Mouse (Mus musculus): ENCODE data around the gene 4930503B20Rik.

The 4930503B20Rik gene

DNA sequence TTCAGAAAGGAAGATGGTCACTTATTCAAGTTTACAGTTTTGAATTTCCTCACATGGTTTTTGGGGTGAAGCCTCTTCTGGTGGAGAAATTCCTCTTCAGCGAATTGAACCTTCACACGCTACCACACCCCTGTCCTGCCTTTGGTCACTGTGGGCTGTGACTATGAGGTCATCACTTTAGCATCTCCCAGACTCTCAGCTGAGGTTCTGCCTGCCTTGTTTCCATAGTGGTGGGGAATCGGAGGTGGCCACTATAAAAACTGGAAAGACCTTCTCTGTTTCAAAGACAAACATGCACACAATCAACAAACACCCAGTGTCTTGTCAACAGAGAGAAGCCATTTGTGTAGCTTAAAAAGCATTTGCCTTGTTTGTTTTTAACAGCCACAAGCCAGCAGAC lies at the start of gene 4930503B20Rik:
4930503B20Rik (minus strand) TSS at position 101 of the 400 bp plus-strand sequence.
- DNase-seq (ENCODE audit: low read depth, low spot score), result no peak

DNA sequence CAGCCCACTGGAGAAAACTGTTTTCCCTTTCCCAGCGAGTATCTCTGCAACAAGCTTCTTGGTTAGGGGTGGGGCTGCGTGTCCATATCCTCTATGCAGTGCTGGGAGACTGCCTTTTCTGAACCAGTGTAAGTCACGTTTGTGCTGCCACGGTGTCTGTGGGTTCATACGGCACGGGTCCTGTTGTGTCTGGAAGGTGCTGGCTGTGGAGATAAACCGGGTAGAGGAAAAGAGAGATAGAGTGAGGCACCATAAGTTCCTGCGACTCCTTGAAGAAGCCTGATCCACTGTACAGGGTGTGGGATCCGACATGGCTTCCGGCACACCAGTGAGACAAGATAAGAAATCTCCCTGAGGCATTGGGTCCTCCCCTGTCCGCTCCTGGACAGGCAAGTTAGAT lies 48.9 kb upstream of the 4930503B20Rik start:
- no peak for DNase-seq (ENCODE audit: low read depth, low spot score)

DNA sequence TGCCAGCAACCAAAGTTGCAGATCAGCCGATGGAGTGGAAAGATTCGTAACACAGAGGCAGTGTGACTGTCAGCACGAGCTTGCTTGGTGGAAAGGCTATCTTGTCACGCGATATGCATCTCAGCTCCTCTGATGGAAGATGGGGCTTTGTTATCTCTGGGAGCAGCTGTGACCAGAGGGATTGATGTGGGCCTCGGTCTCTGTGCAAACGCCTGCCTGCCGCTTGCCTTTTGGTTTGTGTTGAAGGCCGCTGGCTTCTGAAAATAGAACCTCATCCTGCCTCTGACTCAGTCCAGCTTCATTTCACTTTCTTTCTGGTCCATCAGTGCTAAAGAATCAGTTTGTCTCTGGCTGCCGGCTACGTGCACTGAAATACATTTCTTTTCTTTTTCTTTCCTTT lies 47.9 kb upstream of the 4930503B20Rik start:
- DNase-seq (ENCODE audit: low read depth, low spot score), result no peak

DNA sequence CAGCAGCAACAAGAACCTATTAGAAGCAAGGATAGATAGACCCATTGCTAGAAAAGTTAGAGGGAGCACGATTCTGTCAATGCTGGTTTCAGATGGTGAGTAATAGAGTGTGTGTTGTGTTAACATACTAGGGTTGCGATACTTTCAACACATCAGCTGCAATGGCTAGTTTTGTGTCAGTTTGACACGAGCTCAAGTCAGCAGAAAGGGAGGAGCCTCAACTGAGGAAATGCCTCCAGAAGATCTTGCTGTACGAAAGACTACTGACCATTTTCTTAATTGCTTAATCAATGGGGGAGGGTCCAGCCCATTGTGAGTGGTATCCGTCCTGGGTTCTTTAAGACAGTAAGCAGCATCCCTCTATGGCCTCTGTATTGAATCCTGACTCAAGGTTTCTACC lies 41.4 kb upstream of the 4930503B20Rik start:
- no peak for DNase-seq (ENCODE audit: low read depth, low spot score)

DNA sequence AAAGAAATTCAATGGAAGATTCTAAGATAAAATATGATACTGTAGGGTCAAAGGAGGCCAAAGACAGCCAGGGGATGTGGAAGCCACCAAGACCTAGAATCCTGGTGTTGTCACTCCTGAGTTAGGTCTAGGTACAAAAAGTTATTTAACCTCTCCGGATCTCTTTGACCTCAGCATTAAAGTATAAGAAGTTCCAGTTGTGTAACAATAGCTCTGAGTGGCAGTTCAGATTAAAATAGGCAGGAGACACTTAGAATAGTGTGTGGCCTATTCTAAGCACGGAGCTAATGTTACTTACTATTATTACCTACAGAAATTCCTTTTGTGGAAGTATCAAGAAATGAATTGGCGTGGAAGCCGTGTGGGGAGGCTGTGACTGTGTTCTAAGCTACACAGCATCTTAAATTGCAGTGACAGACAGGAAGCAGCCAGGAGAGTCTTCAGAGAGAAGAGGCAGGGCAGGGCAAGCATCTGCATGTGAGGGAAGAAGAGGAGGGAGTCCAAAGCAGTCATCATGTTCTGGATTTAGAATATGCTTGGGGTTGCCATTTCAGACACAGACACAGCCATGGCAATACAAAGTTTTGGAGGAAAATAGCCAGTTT lies 36.1 kb upstream of the 4930503B20Rik start:
- no peak for DNase-seq (ENCODE audit: low read depth, low spot score)

DNA sequence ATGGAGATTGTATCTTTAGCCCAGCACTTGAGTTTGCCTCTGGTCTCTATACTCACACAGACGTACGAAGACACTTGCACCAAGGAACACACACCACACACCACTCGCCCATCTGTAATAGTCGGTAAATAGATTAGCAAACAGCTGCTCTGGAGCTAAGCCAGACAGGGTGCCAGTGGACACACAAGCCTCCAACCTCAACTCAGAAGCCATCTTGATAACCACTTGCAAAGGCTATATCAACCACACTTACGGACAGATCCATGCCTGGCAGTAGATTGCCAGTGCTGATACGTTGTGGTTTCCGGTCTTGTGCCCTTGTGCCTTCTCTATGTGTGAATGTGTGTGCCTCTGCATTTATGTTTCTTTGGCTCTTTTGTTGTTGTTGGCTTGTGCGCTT lies 35.3 kb upstream of the 4930503B20Rik start:
- no peak for DNase-seq (ENCODE audit: low read depth, low spot score)

DNA sequence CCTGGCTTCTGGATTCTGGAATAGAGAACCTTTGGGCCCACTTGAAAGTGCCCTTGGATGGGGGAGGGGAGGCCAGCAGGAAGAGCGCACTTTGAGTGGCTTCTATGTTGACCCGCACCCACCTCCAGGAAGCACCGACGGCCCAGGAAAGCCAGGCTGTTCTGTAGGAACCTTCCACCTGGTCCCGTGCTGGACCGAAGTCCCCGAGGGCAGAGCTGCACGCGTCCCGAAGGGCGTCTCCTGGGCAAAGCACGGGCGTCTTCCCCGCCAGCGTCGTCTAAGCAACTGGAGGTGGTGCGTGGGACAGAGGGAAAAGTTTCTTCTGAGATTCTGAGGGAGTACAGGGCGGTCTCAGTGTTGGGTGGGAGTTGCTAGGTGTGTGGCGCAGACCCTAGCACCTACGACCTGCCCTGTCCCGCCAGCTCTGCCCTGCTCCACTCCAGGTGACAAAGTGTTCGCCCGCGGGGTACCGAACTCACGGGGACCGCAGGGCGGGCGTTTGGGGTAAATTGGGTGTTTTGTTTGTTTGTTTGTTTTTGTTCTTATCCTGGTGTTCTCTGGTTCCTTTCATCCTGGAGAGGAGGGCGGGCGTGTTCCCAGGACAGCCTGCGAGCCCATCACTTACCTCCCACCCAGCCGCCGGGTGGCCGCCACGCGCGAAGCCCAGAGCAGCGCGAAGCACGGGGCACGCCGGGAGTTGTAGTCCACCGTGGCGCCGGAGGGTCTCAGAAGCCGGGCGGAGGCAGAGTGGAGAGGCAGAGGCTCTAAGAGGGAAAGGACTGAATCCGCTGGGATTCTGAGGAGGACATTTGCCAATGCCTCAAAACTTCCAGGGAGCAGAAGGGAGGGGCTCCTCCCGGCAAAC lies 33.9 kb upstream of the 4930503B20Rik start, which contains the start of gene Samd13:
Samd13 (minus strand) TSS at position 782 of the 865 bp plus-strand sequence.
- DNase-seq (ENCODE audit: low read depth, low spot score), result peak; percentile 71

DNA sequence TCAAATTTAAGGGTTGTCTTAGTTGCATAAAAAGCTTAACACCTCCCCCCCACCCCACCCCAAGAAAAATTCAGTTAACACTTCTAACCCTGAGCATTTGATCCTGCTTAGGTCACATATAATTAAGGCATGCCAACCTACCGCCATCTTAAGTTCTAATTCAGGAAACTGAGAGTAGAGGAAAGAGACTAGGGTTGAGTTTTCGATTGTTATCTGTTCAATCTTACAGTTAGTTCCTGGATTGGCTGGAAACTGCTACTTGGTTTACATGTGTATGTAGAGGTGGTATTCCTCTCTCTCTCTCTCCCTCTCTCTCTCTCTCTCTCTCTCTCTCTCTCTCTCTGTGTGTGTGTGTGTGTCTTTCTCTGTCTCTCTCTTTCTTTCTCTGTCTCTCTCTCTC lies 32.0 kb upstream of the 4930503B20Rik start:
- no peak for DNase-seq (ENCODE audit: low read depth, low spot score)

DNA sequence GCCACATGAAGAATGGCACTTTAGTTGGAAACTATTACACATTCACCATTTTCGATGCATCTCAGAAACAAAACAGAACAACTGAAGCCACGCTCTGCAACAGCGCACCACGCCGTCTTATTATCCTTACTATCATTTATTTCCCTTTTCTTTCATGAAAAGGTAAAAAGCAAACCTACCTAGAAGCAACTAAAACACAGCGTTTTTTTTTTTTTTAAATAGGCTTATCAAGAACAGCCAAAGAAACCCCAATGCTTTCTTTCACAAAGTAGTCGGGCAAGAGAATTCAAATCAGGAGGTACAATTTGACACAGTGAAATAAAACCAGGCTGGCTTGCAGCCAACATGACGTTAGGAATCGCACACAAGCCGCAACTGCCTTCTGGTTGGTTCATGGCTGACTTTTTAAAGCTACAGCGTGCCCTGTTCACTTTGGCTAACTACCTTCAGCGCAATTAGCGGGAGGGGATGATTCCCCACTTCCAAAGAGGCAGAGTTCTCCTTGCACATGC lies 31.1 kb upstream of the 4930503B20Rik start:
- no peak for DNase-seq (ENCODE audit: low read depth, low spot score)

DNA sequence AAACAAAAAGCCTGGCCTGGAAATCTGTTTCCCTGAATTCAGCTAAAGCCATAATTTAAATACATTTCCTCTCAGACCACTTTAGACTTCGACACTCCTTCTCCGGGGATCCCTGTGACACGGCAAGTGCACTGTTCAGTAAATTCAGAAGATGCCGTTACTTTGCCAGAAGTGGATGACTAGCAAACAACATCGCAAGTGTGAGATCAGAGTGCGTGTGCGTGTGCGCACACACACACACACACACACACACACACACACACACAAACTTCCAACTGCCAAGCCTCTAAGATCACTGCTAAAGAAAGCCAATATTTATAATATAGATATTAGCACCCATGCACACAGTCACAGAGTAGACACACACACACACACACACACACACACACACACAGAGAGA lies 30.6 kb upstream of the 4930503B20Rik start:
- no peak for DNase-seq (ENCODE audit: low read depth, low spot score)

DNA sequence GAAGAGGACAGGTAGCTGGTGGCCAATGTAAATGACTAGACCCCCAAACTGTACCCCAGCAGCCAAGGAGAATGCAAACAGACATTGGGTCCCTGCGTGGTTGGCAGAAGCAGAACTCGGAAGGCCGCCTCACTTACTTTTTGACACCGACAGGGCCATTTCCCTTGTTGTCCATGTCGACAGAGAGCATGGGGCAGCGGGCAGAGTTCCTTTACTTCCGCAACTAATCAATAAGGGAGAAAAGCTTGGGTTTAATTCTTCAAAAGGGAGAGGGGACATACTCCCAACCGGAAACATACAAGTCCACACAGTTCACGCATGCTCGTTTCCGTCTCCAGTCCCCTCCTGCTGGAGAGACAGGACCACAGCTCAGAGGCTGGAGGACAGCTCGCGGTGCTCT lies 29.5 kb upstream of the 4930503B20Rik start:
- no peak for DNase-seq (ENCODE audit: low read depth, low spot score)

DNA sequence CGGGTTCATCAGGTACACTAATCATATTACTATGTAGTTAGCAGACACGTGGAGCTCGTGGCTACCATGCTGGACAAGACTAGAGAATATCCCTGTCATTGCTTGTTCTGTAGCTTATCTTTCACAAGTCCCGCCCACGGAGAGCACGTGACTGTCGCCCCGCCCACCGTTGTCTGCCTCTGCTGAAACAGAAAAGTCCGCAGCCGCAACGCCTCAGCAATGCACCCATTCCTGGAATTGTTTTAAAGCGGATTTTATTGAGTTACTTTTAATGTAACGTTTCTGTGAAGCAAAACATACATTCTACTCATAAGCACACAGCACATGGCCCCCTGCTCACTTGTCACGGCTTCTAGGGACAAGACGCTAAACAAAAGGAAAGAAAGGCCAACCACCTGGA lies 28.5 kb upstream of the 4930503B20Rik start:
- DNase-seq (ENCODE audit: low read depth, low spot score), result peak; percentile 66

DNA sequence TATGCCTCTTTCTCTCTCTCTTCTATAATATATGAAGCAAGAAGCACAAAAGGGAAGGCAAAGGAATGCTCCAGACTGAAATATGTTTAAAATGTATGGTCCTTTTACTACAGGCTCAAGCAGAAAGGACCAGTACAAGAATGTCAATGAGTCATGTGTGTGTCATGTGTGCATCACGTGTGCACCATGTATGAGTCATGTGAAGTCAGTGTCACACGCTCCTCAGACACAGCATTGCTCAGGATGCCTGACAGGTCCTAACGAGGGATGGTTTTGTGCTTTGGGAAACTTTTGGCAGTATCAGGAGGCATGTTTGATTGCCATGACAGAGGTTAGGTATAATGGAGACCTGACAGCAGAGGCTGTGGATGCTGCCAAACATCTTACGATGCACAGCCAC lies 25.1 kb upstream of the 4930503B20Rik start:
- no peak for DNase-seq (ENCODE audit: low read depth, low spot score)

DNA sequence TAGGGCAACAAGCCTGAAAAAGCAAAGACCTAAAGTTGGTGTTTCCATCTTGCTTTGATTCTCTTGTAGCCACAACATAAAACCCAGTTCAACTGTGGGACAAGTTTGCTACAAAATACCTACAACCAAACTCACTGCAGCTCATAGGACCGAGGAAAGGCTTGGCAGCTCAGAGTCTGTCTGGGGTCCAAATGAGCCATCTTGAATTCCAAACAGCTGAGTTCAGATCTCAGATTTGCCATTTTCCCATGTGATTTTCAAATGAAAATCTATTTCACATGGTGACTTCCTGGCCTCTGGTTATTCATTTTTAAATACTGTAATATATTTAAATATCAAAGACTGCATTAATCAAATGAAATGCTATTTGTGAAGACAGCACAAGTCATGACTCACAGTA lies 24.0 kb upstream of the 4930503B20Rik start:
- no peak for DNase-seq (ENCODE audit: low read depth, low spot score)

DNA sequence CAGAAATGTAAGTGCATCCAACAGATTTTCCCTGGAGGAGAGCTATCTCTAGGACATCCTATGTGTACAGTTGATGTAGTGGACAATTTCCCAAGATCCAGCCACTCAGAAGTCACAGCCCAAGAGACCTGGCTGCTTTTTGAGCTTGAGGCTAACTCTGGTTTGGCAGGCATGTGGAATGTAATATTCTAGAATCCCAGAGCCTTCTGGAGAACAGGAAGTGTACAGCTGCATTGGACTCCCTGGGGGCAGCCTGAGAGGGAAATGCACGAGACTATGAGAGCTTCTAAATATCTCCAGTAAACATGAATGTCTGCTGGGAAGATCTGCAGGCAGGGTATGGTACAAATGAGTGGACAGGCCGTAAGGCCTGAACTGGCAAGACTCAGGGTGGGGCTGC lies 20.0 kb upstream of the 4930503B20Rik start:
- DNase-seq (ENCODE audit: low read depth, low spot score), result no peak

DNA sequence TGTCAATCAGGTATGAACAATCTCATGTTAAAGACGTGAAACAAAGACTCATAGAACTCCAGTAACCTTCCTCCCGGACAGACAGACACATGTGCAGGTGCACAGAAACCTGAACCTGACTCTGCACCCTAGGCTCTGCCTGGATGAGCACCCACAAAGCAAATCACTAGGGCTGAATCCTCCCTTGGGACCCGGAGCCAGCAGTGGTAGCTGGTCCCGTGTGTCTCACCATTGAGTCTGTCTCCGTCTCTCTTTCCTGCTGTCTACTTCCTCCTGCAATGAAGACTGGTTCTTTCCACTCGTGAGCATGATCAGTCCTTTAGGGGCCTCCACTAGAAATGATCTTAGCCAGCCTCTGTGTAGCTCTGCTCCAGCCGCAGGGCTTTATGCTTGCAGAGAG lies 10.8 kb upstream of the 4930503B20Rik start:
- no peak for DNase-seq (ENCODE audit: low read depth, low spot score)

DNA sequence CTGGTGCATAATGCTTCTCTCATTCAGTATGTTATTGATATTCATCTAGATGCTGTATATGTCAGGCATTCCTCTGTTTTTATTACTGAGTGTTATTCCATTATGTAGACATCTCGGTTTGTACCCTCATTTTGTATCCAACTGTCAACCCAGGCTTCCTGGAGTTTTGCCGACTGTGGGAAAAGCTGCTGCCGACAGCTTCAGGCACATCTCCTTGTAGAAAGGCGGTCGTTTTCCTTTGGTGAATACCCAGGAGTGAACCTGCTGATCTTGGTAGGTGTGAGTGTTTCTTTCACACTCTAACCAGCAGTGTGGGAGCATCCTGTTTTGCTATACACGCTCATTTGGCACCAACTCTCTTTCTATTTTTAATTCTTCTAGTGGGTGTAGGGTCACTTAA lies 9.9 kb upstream of the 4930503B20Rik start:
- no peak for DNase-seq (ENCODE audit: low read depth, low spot score)

DNA sequence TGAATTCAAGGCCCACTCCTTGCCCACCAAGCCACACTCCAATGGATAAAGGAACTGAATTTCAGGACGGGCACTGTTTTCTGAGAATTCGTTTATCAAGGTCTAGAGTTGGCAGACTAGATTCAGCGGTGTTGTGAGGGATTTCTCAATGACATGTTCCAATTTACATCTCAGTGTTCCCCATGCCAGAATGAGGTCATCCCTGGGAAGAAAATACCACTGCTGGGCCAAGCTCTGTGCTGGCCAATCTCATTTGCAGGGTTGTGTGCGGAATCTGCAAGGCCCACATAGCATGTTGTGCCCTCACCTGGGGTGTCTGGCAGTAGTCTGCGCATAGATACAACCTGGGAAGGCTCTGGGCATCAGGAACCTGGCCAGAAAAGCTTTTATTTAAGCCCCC lies 8.2 kb upstream of the 4930503B20Rik start:
- DNase-seq (ENCODE audit: low read depth, low spot score), result no peak

DNA sequence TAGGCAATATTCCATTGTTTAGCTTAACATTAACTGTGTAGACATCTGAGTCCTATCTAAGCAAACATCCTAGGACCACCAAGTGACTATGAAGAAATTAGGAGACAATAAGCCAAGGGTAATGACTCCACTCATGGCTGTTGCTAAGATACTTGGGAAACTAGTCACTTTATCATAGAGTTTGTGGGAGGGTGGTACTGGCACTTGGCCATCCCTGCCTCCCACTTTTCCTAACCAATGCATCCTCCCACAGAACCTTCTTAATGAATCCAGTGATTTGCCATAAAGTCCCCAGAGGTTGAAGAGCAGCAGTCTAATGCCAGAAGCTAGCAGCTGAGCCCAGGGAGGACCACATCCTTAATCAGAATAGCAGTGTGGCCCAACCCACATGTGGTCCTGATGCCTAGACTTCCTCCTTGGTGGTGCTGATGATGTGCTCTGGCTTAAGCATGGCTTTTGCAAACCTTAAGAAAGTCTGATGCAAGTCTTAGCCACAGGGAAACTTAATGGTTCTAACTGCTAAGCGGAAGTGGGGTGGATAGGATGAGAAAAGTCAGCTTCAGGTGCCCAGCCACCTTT lies 7.0 kb upstream of the 4930503B20Rik start:
- no peak for DNase-seq (ENCODE audit: low read depth, low spot score)

DNA sequence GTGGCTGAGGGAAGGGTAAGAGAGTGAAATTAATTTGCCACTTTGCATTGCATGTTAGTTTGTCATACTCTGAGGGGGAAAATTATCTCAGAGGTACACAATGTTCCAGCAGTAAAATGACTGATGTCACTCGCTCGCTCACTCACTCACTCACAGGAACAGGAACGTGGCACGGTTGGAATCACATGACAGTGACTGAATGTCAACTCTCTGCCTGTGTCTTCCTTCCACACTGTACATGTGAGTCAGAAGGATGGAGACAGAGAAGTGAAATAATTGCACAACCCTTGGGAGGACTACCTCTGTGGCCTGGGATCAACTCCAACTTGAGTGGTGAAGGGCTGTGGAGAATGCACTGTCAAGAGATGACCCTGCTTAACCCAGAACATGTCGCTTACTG lies 6.3 kb upstream of the 4930503B20Rik start:
- no peak for DNase-seq (ENCODE audit: low read depth, low spot score)

DNA sequence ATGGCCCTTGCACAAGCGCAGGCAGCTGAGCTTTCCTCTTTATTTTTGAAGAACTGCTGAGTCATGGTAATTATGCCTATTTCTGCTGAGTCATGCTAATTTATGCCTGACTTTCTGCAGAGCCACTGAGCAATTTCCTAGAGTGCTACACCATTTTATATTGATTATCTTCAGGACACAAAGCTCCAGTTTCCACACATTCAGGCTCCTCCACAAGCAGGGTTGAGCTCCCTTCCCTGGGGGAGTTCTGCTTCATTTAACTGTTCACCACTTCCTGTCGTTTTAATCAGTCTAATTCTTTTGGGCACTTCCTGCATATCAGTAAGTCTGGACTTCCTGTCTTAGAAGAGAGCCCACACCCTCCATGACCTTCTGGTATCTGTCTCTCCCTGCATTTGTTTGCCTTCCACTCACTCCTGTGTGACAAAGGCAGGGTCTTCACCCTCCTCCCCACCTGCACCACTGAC lies 4.0 kb upstream of the 4930503B20Rik start:
- DNase-seq (ENCODE audit: low read depth, low spot score), result peak; percentile 34

DNA sequence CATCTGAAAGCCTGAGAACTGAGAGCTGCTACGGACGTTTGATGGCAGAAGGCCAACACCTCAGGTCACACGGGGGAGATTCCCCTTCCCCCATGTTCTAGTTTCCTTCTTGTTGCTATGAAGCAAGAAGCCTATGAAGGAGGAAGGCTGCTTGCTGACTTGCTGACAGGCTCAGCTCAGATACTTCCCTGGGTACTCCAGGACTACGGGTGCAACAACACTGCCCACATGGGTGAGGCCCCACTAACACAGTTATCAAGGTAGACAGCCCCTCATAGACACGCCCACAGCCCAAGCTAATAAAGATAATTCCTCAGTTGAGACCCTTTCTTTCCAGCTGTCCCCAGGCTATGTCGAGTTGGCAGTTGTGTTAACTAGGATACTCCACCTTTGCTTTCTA lies 2.6 kb upstream of the 4930503B20Rik start:
- DNase-seq (ENCODE audit: low read depth, low spot score), result no peak

Data from ZHBTc4 (cell line).